Mouse (Mus musculus): Measurements from ENCODE around the gene Creb1. TPM values are rescaled to one million over a fixed set of nuclear protein-coding genes. Genes with fewer than 3 reads are reported as not detected.

Creb1 gene
- total RNA-seq (2015) (67.4 and 77.9 TPM in 2 replicates), total RNA-seq (2017) (65.6 and 69.7 TPM in 2 replicates)

DNA sequence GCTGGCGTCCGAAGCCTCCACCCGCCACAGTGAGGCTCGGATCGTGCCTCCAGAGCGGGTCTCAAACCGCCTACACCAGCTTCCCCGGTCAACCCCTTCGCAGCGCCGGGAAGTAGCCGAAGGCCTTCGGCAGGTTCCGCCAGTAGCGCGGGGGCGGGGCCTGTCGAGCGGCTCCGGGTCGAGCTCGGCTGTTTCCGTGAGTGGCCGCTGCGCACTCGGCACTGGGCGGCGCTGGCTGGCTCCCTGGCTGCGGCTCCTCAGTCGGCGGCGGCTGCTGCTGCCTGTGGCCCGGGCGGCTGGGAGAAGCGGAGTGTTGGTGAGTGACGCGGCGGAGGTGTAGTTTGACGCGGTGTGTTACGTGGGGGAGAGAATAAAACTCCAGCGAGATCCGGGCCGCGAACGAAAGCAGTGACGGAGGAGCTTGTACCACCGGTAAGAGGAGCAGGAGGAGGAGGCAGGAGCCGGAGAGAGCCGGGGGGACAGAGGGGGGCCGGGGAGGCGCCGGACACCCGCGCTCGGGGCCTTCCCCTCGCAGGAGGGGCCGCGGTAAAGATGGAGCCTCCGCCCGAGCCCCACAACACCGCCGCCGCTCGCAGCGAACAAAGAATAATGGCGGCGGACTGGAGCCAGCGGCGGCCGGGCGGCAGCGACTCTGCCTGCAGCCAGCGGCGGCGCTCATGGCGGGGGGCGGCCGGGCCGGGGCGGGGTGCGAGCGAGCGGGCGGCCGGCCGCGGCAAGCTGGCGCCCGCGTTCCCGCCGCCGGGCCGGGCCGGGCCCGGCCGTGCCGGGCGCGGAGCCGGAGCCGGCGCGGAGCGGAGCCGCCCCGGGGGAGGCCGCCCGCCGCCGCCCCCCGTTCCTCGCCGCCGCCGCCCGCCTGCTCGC, at the start of gene Creb1:
Gene Creb1, plus strand, starts transcription at position 57 of the 882 bp plus-strand sequence.
- ATAC-seq (replicated peaks; ENCODE audit: poor library complexity), result peak; percentile 71

DNA sequence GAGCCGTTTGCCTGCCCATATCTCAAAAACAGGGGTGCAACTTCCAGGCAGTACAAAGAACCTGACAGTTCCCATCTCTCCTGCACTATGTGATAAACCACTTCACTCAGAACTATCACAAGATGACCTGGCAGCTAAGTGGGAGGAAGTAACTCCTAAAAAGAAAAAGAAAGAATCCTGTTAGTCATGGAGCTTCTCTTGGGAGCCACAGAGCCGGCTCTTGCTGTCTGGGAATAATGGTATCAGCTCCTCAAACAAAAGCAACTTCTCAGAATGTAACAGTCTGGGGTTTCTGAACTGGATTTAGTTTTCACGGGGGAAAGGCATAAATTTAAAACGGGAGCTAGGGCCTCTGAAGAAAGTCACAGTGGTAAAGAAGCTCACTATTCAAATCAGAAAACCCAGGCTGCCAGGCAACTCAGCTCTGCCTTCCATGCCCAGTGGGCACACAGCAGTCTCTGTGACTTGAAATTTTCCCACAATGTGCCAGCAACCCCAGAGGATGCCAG, 43.9 kb upstream of the Creb1 start:
- no peak for ATAC-seq (replicated peaks; ENCODE audit: poor library complexity)

DNA sequence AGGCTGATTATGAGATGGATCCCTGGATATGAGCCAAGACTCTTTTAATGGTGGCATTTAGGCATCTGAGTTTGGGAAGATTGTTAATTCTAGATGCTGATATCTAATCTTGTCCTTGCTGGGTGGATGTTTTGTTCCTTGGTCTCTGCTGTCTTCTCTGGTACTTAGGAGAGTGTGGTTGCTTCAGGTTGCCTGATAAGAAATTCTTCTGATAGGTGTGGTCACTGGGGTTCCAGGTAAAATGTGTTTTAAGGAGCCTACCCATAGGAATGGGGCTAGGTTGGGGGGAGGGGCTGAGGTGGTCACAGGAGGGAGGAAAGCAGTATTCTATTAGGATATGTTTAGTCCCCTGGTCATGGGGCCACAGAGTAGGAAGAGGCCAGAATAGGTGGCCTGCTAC, 35.6 kb upstream of the Creb1 start:
- no peak for ATAC-seq (replicated peaks; ENCODE audit: poor library complexity)

DNA sequence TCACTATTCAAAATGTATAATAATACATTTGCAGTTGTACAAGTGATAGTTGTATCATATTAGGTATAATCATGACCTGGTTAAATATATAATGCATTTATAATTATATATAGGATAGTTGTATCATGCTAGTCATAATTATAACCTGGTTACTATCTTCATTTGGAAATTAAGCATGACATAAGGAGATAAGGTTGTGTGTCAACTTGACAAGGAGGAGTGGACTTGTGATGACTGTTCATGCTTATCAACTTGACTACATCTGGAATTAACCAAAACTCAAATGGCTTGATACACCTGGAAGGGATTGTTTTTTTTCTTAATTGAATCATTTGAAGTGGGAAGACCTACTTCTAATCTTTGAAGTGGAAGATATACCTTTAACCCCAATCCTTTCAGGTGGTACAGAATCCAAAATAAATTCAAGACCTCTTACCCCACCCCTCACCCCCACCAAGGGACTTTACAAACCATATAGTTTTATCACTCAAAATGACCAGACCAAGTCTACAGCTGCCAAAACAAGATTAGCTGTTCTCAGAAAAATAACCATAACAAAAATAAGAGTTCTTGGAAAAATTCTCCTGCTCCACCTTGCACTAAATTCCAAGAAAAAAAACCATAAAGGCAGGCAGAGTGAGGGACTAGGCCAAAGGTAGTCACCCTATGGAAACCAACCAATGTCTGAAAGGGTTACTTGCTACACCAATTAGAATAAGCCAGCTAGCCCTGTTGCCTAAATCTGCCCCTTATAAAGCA, 30.9 kb upstream of the Creb1 start:
- ATAC-seq (replicated peaks; ENCODE audit: poor library complexity), result no peak

DNA sequence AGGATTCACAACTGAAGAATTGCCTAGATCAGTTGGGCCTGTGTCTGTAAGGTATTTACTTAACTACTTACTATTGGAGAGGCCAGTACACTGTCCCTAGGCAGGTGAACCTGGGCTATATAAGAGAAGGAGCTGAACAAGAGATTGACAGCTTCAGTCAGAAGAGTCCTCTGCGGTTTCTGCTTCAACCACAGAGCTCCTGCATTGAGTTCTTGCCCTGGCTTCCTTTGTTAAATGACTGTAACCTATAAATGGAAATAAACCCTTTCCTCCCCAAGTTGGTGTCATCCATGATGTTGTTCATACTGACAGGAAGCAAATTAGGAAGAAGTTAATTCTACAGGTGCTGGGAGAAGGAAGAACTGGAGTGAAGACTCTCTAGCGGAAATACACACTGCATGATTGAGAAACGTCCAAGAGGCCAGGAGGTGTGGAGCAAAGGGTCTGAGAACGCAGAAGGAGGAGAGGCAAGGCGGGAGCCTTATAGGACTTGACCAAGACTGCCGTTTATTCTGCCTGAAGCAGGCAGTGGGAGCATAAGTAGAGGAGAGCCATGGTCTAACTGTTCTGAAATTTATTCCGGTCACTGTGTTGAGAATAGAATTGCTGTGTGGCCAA, 23.9 kb upstream of the Creb1 start:
- peak; percentile 65 for ATAC-seq (replicated peaks; ENCODE audit: poor library complexity)

DNA sequence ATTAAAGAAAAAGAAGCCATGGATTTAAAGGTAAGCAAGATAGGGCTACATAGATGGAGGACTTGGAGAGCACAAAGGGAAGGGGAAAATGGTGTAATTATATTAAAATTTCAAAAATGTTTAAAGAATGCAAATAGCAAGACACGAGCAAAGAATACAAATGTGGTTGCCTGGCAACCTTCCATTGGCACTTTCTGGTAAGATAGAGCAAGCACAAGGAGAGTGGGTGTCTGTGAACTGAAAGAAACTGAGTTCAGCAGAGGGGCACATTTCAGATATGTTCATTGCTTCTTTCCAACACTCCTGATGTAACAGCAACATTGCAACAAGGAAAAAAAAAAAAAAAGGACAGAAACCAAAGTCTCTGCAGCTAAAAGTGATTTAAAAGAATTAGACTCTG, 22.8 kb upstream of the Creb1 start:
- ATAC-seq (replicated peaks; ENCODE audit: poor library complexity), result no peak

DNA sequence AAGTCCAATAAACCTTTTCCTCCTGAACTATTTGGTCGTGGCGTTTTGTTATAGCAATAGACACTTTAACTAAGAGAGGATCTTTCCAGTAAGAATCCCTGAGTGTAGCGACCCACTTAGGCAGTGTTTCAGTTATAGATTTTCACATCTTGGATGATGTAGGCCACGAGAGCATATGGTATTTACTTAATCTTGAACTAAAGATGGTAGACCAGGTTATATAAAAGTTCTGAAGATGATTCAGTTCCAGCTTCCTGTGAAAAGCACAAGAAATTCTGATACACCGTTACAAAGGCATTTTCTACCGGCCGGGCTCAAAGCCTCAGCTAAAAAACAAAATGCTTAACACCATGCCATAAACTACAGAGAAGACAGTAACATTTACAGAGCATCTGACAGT, 18.3 kb upstream of the Creb1 start:
- no peak for ATAC-seq (replicated peaks; ENCODE audit: poor library complexity)

DNA sequence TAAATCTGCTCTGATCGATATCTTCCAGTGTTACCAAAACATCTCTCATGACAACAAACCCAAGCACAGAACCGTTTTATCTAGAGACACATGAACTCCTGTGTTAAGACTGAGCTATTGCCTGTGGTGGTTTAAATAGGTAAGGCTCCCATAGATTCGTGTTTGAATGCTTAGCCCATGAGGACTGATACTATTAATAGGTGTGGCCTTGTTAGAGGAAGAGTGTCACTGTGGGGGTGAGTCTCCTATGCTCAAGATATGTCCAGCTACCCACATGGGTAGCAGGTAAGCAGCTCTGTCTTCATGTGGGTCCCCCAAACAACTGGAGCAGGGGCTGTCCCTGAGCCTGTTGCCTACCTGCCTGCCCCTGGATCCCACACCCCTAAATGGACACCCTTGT, 15.9 kb upstream of the Creb1 start:
- no peak for ATAC-seq (replicated peaks; ENCODE audit: poor library complexity)

DNA sequence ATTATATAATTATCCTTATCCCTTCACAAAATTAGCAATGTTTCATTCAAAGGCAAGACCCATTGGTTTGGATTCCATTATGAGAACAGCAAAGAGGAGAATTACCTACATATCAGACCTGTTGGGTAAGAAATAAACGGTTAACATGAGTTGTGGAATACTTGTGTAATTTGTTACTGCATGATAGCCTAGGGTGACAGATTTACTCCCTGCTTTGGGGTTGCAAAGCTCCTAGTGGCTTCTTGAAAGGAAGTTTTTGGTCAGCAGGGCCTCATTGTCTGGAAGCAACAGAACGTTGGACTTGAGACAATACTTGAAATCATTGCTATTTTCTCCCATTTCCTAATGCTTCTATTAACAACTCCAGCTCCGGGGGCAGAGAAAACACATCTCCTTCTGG, 14.0 kb upstream of the Creb1 start:
- ATAC-seq (replicated peaks; ENCODE audit: poor library complexity), result peak; percentile 68

DNA sequence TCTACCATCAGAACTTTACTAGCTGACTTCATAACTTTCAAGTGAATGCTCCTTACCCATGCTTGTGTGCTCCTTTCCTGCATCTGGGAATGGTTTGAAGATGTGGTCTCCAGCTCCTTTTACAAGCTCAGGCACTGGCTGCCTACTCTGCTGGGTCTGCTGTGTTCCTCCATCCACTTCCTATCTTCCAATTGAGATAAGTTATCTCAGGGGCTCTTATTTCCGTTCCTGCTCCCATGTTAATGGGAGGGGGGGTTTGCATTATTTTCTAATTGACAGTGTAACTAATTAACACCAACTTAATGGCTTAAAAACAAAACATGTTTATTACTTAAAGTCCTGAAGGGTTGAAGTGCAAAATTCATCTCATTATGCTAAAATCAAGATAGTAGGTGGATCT, 13.1 kb upstream of the Creb1 start:
- no peak for ATAC-seq (replicated peaks; ENCODE audit: poor library complexity)

DNA sequence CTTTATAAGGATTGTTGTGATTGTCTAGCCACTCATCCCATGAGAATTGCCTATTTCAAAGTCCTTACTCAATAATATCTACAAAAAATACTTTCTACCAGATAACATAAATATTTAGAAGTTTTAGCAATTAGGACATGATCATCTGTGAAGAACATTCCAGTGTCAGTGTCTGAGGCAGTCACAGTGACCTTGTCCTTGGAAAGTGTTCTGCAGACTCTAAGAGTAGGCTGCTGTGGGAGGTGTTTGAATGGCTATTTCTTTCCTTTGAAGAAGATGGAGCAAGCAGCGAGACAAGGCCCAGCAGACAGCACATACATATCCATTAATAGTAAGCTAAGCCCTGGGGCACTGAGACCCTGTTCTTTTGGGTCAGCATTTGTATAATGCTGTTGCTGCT, 12.5 kb upstream of the Creb1 start:
- no peak for ATAC-seq (replicated peaks; ENCODE audit: poor library complexity)

DNA sequence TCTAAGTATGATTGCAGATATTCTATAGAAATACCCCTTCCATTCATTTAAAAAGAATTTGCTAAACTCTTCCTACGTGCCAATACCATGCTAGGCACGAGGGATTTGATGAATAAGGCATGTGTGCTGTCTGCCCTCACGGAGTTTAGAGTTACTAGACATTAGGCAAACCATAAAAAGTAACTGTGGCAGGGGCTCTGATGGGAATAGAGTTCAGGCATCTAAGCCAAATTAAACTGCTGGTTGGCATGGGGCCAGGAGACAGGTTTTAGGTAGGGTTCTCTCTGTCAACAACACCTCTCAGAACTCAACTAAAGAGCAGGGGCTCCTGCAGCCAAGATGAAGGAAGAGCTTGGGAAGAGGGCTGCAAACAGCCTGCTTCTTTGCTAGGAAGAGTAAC, 10.7 kb upstream of the Creb1 start:
- ATAC-seq (replicated peaks; ENCODE audit: poor library complexity), result no peak

DNA sequence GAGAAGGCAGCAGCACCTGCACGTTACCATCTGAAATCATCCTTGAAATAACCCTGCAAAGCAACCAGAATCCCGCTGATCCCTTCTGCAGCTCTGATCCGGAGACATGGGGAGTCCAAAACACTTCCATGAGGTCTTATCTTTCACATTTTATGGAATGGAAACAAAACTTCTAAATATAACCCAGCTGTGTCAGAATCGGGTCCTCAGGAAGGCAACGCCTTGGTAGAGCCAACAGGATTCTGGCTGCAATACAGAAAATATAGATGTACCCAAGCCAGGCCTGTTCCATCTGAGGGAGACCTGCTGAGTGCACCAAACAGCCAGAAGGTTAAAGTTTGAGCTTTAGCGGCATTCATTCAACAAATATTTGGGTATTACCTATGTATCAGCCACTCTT, 9.8 kb upstream of the Creb1 start:
- ATAC-seq (replicated peaks; ENCODE audit: poor library complexity), result no peak

DNA sequence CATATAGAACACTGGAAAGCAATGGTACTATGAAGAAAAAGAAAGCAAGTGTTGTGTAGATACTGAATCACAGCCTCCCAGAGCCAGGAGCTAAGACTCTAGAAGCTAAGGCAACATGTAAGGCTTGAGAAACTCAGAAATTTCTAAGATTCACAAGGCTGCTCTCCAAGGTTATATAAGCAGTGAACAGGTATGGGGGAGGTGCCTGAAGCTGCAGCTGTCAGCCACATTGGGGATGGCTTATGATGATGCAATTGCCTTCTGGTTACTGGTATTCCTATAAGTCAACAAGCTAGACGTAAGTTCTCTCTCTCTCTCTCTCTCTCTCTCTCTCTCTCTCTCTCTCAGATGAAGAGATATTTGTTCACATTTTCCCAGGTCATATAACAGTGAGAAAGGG, 9.3 kb upstream of the Creb1 start:
- 0 out of 2 replicates have a peak, but pooled peaks have one; percentile 42 for ATAC-seq (replicated peaks; ENCODE audit: poor library complexity)

DNA sequence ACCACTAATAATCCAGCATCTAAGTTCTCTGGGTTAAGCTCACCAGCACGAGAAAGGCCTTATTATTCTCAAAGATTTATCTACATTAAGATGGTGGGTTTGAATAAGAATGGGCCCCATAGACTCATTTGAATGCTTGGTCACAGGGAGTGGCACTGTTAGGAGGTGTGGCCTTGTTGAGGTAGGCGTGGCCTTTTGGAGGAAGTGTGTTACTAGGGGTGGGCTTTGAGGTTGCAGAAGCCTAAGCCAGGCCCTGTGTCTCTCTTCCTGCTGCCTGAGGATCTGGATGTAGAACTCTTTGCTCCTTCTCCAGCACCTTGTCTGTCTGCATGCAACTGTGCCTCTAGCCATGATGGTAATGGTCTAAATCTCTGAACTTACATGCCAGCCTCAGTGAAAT, 7.8 kb upstream of the Creb1 start:
- ATAC-seq (replicated peaks; ENCODE audit: poor library complexity), result peak; percentile 47

DNA sequence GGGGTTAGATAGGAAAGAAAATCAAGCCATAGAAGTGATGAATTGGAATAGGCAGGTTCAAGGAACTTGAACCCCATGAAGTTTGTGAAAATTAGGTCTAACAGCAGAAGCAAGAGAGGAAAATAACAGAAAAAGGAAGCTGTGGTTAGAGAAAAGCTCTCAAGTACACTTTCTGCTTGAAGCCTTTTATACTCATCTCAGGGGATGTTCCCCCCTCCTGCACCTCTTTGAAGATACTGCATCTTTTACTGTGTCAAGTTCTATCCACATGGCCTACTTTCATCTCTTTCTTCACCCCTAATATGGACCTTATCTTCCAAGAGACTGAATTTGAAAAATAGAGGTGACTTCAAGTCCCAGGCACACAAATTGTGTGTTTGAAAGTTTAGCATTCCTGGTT, 4.8 kb upstream of the Creb1 start:
- no peak for ATAC-seq (replicated peaks; ENCODE audit: poor library complexity)

DNA sequence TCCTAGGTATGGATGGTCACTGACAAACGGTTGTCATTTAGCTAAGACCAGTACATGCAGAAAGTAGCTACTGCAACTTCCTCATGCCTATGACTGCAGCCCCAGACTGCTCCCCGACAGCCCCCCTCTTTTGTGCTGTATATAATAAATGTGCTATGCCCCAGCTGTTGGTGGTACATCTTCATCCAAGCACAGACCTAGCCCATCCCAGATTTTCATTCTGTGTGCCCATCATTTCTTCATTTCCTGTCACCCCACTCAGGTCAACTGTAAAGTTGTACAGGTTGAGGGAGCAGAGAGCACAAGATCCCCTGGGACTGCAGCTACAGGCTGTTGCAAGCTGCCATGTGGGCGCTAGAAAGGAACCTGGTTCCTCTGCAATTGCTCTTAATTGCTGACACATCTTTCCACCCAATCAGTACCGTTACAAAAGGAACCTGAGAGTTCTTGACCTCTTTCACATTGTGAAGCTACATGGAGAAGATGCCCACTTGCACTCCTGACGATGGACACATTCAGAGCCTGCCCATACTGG, 2.6 kb upstream of the Creb1 start:
- ATAC-seq (replicated peaks; ENCODE audit: poor library complexity), result peak; percentile 16

DNA sequence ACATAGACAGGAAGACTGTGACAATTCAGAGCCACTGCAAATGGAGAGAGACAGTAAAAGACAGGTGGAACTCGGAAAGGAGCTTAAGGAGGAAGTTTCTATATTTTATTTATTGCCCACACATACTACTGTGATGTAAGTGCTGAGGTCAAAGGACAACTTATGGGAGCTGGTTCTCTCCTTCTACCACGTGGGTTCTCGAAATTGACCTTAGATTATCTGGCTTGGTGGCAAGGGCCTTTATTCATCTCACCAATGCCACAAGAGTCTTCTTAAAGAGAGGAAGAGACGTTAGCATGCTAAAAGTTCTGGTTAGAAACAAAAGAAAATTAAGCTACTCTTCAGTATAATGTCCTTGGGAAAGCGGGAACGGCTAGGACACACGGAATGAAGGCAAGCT, 897 bp upstream of the Creb1 start:
- ATAC-seq (replicated peaks; ENCODE audit: poor library complexity), result no peak

DNA sequence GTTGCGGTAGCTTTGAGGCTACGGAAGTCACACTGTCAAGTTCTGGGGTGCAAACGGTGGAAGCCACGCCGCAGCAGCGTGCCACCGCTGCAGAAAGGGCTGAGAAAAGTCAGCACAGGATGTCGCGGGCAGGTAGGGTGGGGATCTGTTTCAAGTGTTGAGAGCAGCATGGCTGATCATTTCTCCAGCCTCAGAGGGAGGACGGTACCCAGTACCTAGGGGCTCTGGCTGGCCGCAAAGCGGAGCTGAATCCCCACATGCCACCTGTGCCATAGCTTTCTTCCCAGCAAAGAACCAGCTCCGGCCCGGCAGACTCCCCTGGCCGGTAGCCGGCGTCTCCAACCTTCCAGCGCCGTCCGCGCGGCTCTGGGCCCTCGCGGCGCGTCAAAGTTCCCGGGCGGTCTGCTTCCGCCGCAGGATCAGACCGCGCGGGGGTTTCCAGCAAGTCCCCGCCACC, 350 bp upstream of the Creb1 start:
- ATAC-seq (replicated peaks; ENCODE audit: poor library complexity), result peak; percentile 14

DNA sequence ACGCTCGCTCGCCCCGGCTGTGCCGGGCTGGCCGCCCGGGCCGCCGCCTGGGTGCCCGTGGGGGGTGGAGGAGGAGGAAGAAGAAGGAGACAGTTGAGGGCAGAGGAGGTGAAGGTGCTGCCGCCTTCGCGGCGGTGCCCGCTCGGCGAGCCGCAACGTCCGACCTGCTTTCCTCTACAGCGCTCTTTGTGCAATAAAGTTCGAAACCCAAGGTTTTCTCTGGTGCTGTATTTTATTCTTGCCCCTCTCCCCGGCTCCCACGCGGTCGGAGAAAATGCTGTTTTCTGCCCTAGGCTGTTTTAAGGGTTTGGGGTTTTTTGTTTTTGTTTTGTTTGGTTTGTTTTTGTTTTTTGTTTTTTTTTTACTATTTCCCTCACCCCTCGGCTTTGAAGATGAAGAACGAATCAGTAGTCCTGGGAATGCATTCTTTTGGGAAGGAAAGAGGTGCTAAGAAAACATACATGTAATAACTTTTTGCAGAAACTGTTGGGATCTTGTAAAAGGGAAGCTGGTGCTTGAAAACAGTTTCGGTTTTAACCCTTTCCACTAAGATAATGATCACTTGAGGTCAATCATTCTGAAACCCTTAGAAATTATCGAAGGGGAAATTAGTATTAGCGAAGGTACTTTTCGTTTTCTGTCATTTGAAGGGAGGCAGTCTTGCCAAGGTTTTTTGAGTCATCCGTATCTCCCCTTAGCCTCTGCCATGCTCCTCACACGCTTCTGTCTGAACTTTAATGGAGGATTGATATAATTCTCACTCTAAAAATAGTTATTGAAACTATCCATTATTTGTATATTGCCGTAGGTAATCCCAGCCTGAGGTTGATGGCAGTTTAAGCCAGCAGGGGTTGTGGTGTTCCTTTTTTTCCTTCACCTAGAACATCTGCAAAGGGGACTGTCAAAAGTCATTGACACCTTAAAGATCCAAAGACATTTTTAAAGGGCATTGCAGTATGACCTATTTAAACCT, 1.3 kb downstream of the Creb1 start:
- ATAC-seq (replicated peaks; ENCODE audit: poor library complexity), result peak; percentile 6; the same call in 1 of the 2 replicates

Measured in megakaryocyte progenitor cell, adult 5-6 weeks (primary cell).